Mouse (Mus musculus): ENCODE measurements around the gene Ubiad1. TPM values are rescaled to one million over a fixed set of nuclear protein-coding genes. Genes with fewer than 3 reads are reported as not detected.

Gene Ubiad1
- total RNA-seq (2021): 10 to 100 TPM; 19.5 to 21.5 TPM

GRCm38 (mm10) chr4:148444250-148444967 is at the start of gene Ubiad1:
Gene Ubiad1, minus strand, starts transcription at chr4:148444771.
- DNase-seq: peak; percentile 91

GRCm38 (mm10) chr4:148491448-148491847 is 46.9 kb upstream of the Ubiad1 start:
- DNase-seq: no peak

GRCm38 (mm10) chr4:148490502-148490901 is 45.9 kb upstream of the Ubiad1 start:
- peak; percentile 35 for DNase-seq

- DNase-seq: no peak
These were observed 43.3 kb upstream of the Ubiad1 start for GRCm38 (mm10) chr4:148487841-148488240.

- DNase-seq: no peak
These were observed 39.9 kb upstream of the Ubiad1 start for GRCm38 (mm10) chr4:148484511-148484910.

GRCm38 (mm10) chr4:148481557-148482168 is 37.1 kb upstream of the Ubiad1 start:
- DNase-seq: no peak

GRCm38 (mm10) chr4:148480245-148480644 is 35.7 kb upstream of the Ubiad1 start:
- DNase-seq: no peak

- DNase-seq: no peak
These were observed 28.9 kb upstream of the Ubiad1 start for GRCm38 (mm10) chr4:148473496-148473895.

DNA sequence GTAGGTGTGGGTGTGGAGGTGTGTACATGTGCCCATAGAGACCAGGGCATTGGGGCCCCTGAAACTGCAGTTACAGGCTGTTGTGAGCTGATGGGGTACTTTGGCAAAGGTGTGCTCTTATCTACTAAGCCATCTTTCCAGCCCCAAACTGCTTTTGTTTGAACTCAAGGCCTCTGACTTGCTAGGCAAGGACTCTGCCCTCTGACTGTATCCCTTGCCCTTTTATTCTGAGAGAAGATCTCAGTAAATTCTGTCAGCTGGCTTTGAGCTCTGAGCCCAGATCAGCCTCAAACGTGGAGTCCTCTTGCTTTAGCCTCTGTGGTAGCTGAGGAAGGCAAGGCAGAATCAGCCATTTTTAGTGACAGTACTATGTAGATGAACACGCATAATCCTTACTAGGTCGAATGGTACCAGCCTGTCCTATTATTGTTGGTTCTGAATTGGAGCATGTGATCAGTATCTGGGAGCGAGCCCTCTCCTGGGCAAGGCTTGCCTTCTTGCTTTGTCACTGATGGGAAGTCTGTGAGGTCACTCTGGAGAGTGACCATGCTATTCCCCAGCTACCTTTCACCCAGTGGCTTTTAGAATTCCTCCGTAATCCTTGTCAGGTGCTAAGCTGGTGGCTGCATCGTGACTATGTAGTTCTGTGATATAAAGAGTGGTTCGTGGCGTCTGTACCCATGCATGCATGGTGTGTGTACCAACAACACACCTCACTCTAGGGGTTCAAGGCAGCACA is 28.0 kb upstream of the Ubiad1 start:
- no peak for DNase-seq

GRCm38 (mm10) chr4:148471363-148471806 is 26.8 kb upstream of the Ubiad1 start:
- no peak for DNase-seq

- no peak for DNase-seq
These were observed 25.1 kb upstream of the Ubiad1 start for GRCm38 (mm10) chr4:148469487-148470252.

- DNase-seq: no peak
These were observed 23.8 kb upstream of the Ubiad1 start for GRCm38 (mm10) chr4:148468396-148468795.

DNA sequence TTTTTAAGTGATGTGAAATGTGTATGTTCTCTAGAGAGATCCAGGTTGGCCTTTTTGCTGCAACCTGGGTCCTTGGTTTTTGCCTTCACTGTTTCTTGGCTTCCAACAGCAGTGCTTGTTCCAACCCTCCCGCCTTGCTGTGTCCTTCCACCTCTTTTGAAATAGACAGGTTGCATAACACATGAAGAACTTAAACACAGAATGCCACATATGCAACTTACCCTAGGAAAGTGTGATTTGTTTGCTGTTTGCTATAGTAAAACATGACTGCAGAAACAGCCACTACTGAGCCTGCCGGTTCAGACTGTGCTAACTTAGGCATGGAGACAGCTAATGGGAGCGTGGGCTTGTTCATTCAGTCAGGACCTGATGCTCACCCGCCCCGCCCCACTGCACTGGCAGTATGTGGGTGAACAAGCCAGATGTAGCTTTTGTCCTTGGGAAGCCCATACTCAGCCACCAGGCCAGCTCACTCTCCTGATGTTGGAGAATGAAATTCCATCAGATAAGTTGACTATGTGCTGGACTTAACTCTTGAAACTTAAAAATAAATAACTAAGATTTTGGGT is 22.0 kb upstream of the Ubiad1 start:
- DNase-seq: no peak

GRCm38 (mm10) chr4:148464869-148465268 is 20.3 kb upstream of the Ubiad1 start:
- no peak for DNase-seq

- no peak for DNase-seq
These were observed 19.7 kb upstream of the Ubiad1 start for GRCm38 (mm10) chr4:148464301-148464700.

DNA sequence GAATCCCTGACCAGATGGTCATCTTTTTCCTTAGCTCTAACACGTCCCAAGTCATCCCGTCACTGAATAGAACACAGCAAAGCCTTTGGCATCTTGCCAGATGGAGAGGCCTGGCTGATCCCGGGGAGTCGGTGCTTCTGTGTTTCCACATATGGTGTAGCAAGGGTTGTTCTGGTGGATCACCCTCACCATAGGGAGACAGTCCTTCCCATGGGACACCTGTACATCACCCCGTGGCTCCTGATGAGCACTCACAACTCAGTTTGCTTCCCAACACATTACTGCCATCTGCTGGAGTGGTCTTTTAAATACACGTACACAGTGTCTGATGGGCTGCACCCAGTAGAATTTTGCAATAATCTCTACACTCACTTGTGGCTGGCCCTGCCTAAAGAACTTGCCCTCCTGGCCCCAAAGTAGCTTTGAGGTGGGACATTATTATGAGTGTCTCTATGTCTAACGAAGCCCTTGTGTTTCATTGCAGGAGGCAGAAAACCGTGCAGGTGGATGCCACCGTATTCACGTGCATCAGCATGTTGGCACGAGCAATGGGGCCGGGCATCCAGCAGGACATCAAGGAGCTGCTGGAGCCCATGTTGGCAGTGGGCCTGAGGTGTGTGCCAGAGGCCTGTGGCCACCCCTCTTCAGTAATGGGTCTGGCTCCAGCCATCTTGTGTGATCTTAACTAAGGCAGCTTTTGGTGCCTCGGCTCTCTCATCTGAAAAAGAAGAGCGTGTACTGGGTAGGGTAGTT is 18.8 kb upstream of the Ubiad1 start:
- DNase-seq: peak; percentile 43

DNA sequence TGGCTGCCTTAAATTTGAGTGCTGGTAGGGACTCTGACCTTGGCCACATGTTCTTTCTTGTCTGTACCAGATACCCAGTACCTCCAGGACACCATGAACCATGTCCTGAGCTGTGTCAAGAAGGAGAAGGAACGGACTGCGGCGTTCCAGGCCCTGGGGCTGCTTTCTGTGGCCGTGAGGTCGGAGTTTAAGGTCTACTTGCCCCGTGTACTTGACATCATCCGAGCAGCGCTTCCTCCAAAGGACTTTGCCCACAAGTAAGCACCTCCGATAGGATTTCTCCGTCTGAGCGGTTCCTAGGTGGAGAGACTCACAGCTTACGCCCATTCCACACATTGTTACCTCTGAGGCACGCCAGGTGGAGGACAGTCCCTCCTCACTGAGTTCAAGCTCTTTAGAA is 18.1 kb upstream of the Ubiad1 start:
- DNase-seq: no peak

DNA sequence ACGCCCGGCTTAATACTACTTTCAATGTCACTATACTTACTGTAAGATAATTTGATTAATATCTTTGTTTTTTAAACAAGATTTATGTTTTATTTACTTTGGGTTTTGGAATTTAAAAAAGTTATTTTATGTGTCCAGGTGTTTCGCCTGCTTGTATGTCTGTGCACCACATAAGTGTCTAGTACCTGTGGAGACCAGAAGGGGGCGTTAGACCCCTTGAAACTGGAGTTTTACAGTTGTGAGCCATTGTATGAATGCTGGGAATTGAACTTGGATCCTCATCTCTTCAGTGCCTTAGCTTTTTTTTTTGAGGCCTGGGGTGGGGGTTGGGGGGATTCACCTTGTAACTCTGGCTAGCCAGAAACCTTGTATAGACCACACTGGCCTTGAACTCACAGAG is 17.2 kb upstream of the Ubiad1 start:
- DNase-seq: no peak

DNA sequence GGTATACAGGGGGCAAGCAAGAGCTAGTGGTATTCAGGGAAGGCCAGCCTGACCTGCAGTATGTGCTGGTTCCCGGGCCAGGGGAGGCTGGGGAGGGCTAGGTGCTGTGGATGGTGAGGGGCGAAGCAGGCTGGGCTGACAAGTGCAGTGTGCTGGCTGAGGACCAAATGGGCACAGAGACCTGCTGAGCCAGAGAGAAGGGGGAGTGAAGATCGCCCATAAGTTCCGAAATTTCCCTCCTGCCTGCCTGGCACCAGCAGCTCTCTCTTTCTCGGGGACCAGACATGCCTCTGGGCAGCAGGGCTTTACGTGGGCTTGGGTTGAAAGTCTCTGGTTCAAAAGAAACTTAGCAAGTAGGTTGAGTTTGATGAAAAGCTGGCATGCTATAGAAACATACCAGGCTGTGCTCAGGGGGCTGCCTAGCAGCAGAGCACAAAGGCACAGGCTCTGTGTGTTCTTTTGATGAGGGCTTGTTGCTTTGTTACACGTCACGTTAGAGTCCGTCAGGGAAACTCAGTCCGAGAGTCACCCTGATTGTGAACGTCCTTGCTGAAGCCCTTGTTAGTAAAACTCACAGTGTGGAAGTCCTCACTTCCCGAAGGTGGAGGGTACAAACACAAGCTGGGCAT is 16.2 kb upstream of the Ubiad1 start:
- no peak for DNase-seq

- DNase-seq: no peak
These were observed 11.0 kb upstream of the Ubiad1 start for GRCm38 (mm10) chr4:148455477-148456025.

- no peak for DNase-seq
These were observed 9.1 kb upstream of the Ubiad1 start for GRCm38 (mm10) chr4:148453707-148454106.

Measured in heart, postnatal 4 days (tissue).